Mouse (Mus musculus) left cerebral cortex, adult 11 months (tissue): ENCODE results near the gene Fam3b.
A peak's percentile ranks its signal among the peaks of the same experiment; 100 is the strongest.

Source experiments
- DNase-seq: peaks from one replicate; pipeline ENCODE4 v3.0.0; 2022; ENCODE audit warnings: low spot score

Fam3b gene

DNA sequence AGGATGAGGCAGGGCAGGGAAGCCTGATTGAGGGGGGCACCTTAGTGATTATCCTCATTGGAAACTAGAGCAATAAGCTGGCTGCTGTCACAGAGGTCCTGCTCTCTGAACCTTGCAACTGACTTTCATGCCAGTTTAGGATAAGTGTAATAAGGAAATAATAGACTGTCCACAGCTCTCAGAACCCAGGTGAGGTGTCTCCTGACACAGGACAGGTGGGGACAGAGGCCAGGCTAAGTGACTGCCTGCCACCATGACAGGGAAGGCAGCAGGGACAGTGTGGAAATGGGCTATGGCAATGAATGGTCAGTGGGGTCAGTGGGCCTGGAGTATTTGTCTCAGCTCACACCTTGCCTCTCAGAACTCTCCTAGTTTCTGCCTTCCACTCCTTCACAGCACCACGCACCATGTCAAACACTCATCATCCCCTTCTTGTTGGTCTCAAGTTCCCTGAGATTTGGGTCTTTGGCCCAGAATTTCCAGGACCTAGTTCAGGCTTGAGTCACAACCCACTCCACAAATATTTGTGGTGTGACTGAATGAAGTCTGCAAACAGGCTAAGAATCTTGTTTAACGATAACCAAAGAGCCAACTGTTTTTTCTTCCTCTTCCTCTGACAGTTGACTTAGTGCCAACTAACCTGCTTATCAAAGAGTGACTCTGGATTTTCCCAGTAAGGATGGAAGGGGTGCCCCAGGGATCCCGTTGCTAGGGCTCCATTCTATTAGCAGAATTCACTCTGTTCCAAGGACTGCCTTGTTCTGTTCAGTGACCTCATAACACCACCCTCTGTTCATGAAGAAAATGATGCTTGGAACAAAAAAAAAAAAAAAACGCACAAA, at the start of gene Fam3b:
Gene Fam3b, minus strand, starts transcription at position 718 of the 842 bp plus-strand sequence.
- DNase-seq: no peak

DNA sequence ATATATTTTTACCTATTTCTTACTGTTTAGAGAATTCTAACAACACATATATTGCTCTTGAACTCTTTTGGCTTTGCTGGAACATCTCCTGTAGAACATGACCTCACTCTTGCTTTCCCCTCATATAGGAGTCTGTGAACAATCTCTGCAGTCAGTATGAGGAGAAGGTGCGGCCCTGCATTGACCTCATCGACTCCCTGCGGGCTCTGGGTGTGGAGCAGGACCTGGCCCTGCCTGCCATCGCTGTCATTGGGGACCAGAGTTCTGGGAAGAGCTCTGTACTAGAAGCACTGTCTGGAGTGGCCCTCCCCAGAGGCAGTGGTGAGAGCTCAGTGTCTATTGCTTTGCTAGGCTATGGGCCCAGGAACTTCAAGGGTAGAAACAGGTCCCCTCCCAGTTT, 29.7 kb upstream of the Fam3b start:
- no peak for DNase-seq

GRCm38 (mm10) chr16:97536859-97537258, 22.2 kb upstream of the Fam3b start:
- DNase-seq: no peak

DNA sequence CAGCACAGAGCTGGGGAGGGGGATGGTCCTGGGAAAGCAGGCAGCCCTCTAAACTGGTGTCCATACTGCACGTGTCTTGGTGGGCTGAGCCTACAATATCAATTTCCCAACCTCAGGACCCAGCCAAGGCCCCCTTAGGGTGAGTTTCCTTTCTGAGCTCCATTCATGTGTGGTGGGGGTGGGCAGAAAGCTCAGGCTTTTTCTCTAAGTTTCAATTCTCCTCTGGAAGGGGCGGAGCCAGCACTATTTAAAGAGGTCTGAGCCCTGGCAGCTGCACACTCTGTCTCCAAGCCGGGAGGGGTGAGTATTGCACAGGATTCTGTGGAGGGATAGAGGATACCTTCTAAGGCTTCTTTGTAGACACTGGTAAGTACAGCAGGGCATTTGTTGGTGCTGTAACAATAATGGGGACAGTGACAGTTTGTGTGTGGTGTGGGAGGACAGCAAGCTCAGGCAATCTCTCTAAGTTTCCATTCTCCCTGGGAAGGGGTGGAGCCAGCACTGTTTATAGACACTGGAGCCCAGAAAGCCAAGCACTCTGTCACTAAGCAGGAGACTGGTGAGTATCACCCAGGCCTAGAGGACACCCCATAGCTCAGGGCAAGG, 21.3 kb upstream of the Fam3b start:
- DNase-seq: peak; percentile 47

DNA sequence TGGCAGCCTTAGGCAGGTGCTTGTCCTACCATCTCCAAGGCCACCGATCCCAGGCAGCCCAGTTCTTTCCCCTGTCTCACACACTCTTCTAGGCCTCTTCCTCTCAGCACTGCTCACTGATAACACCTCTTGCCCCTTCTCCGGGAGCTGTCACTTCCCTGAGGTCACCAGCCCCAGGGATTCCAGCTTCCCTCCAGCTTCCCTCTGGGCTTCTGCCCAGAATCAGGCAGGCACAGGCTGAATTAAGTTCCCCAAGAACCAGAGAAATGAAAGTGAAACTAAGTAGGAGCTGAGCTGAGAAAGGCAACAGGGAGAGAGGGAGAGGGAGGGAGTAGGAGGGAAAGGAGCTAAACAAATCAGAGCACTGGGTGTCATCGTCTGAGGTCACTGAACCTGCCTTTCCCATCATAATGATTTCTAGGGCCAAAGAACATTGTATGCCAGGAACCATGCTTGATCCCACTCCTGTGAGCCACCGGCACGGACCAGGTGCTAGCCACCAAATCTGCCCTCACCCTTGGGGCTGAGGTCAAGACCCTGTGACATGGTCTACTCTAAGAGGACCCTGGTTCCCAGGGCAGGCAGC, 20.4 kb upstream of the Fam3b start:
- peak; percentile 33 for DNase-seq

GRCm38 (mm10) chr16:97534448-97534847, 19.8 kb upstream of the Fam3b start:
- DNase-seq: no peak

- no peak for DNase-seq
Observed at GRCm38 (mm10) chr16:97533751-97534150, 19.1 kb upstream of the Fam3b start.

DNA sequence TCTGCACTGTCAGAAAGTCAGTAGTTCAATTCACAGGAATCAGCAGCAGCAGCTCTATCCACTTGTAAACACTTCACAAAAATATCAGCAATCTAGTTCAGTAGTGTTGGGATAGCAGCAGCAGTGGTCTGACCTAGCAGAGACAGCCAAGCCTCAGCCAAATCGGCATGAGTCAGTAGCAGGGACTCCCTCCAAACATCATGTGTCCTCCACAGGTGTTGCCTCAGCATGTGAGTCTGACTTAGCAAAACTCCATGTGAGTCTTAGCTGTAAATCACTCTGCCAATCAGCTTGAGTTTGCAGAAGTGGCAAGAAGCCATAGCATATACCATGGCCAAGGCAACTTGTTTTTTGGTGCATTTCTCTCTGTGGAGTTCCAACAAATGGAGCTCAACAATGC, 18.5 kb upstream of the Fam3b start:
- no peak for DNase-seq

DNA sequence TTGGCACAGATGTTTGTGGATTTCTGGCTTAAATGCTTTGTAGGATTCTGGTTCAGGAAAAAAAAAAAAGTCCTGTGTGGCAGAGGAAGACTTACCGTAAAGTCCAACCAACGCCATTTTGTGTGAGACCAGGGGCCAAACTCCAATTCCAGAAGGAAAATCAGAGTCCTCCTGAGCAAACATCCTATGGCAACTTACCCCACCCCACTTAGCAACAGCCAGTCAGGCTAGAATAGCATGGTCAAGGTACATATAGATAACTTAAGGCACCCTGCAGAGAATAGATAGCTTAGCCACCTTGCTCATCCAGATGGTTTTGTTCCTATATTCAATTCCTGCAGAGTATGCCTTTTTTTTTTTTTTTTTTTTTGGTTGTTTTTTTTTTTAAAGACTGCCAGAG, 14.6 kb upstream of the Fam3b start:
- no peak for DNase-seq

DNA sequence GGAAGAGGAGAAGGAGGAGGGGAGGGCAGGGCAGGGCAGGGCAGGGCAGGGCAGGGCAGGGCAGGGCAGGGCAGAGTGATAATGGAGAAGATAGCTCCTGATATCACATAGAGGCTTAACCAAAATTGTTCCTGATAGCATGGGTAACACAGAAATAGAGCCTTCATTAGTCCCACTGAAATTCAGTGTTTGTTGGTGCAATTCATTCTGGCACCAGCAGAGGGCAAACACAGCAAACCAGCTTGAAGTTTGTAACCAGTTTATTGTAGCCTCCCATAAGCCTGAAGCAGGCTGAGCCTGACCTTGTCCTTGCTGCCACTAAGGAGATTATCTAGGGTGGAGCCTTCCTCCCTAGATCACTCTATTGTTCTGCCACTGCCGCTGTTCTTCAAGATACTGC, 8.4 kb upstream of the Fam3b start:
- peak; percentile 31 for DNase-seq

GRCm38 (mm10) chr16:97521983-97522382, 7.4 kb upstream of the Fam3b start:
- DNase-seq: no peak

DNA sequence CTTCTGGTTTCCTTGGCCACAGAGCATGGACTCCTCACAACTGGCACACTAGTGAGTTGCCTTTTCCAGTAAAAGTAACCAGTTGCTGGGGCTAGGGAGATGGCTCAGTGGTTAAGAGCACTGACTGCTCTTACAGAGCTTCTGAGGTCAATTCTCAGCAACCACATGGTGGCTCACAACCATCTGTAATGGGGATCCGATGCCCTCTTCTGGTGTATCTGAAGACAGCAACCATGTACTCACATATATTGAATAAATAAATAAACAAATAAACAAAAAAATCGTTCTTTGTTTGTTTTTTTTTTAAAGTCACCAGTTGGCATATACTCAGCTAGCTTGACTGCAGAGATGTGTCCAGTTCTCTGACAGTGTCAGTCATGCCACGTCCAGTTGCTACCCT, 1.7 kb upstream of the Fam3b start:
- no peak for DNase-seq

- no peak for DNase-seq
Observed at GRCm38 (mm10) chr16:97512347-97512751, 2.3 kb downstream of the Fam3b start.

- no peak for DNase-seq
Observed at GRCm38 (mm10) chr16:97511495-97511894, 3.1 kb downstream of the Fam3b start.

GRCm38 (mm10) chr16:97510849-97511248, 3.8 kb downstream of the Fam3b start:
- no peak for DNase-seq

DNA sequence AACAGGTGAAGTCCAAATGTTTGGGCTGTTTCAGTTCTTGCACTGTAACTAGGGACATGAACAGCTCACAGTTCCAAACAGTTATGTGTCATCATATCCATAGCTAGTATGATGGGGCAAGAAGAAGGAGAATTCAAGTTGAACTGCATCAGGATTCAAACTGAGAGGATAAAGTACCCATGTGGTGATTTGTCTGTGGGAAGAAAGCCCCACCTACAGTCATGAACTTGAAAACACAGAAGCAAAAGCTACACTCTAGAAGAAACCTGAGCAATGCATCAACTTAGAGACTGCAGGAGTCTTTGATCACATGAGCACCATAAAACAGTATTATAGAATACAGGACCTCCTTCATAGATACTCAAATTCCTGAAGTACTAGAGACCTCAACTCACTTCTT, 6.8 kb downstream of the Fam3b start:
- DNase-seq: no peak

DNA sequence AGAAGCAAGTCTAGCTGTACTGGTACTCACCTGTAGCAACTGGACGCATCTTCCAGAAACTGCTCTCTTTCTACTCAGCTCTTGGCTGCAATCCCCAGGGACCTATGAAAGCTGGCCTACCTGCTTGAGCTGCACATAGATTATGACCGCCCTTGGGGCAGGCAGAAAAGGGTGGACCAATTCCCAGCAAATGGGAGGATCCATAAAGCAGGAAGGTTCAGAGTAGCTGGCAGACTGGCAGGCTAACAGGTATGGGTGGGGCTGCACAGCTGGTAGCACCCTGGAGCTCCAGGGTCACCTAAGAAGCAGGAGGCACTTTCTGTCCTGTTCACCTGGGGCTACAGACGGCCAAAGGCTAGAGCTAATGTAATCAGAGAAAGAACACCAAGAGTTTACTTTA, 9.8 kb downstream of the Fam3b start:
- no peak for DNase-seq

DNA sequence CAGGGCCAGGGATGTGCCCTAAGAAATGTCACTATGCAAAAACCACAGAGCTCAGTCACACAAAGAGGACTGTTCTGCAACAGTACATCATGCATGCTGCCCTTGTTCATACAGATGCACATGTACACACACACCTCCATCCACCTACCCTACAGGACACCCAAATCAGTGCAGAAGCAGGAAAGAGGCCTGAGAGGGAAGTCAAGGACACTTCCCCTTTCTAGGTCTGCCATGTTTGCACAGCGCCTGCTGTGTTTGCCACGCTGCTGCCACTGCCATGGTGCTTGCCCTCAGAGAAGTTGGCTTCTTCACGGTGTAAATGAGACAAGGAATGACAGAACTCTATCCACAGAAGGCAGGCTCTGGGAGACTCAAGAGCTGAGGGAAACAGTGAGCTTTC, 10.8 kb downstream of the Fam3b start:
- no peak for DNase-seq

- DNase-seq: no peak
Observed at GRCm38 (mm10) chr16:97500901-97501300, 13.7 kb downstream of the Fam3b start.

GRCm38 (mm10) chr16:97499450-97499849, 15.2 kb downstream of the Fam3b start:
- no peak for DNase-seq

DNA sequence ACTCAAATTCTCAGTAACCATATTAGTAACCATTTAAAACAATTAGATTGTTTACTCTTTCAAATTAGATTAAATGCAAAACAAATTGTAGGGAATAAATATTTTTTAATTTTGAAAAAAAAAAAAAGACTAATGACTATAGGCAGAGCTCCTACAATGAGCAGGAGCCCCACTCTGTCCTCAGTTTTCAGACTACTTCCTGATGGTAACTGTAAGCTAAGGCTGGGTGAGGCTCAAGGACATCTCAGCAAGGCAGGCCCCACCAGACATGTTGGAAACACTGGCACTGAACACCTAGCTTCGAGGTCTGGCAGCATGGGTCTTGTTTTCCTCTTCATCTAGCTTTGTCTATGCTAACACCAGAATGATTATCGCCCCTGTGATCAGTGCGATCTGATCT, 16.5 kb downstream of the Fam3b start:
- DNase-seq: no peak

GRCm38 (mm10) chr16:97497682-97498081, 16.9 kb downstream of the Fam3b start:
- DNase-seq: no peak

GRCm38 (mm10) chr16:97496026-97496425, 18.6 kb downstream of the Fam3b start:
- DNase-seq: no peak
